Mouse (Mus musculus): ENCODE measurements at regions not wholly inside any gene's neighbourhood (a gene's known extent, or its start where the extent isn't known, plus 50 kb on each side); places are given as distances from the start of the nearest gene placed in this dataset.

DNA sequence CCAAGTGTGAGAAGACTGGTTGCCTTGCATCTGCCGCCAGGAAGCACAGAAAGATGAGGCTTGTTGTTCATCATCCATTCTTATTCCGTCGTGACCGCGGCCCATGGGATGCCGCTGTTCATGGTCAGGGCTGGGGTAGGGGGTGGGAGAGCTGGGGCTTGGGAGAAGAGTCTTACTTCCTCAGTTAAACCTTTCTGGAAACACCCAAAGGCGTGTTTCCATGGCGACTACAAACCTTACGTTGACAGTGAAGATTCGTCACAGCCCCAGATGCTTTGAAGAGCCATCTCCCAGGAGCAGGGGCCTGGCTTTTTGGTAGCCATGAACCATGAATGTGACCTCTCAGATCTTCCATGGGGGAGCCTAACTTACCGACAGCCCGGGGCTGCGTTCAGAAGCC is 114.6 kb upstream of the Lrfn2 start:
- no peak for TF ChIP-seq GATA1 (IDR thresholded peaks at IDR 0.05; ENCODE audit: low read length)
- no peak for TF ChIP-seq TAL1 (IDR thresholded peaks at IDR 0.05; ENCODE audit: low read length)
- Histone ChIP-seq H3K9me3 (ENCODE audit: control insufficient read depth, low read length) (peaks cover 38% of the 10 kb centered on the region), H3K27me3 (ENCODE audit: control insufficient read depth) (no peaks in the 10 kb centered on the region), H3K36me3 (ENCODE audit: control insufficient read depth) (no peaks in the 10 kb centered on the region), H3K4me3 (replicated peaks) (no peak overlapping the region), H3K4me1 (ENCODE audit: control insufficient read depth) (no peaks in the 10 kb centered on the region)

DNA sequence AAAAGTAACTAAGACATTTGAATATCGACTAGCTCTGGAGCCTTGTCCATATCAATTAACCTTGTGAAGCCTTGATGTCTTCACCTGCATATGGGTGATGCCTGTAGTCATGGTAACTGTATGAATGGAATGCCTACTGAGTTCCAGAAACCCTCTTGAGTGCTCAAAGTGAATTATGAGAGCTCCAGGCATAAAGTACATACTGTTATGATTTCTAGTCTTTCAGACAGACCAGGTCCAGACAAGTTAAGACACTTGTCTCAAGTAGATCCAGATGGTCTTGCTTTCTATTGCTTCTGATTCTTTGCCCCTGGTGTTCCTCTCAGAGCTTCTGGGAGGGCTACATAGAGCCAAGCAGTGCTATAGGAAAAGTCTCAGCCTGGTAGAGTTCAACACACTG is 112.5 kb upstream of the Lrfn2 start:
- Histone ChIP-seq H3K27me3 (ENCODE audit: control insufficient read depth) (no peaks in the 10 kb centered on the region), H3K9me3 (ENCODE audit: control insufficient read depth, low read length) (peaks cover 42% of the 10 kb centered on the region), H3K4me1 (ENCODE audit: control insufficient read depth) (no peaks in the 10 kb centered on the region), H3K4me3 (replicated peaks) (no peak overlapping the region), H3K36me3 (ENCODE audit: control insufficient read depth) (no peaks in the 10 kb centered on the region)
- TF ChIP-seq GATA1 (IDR thresholded peaks at IDR 0.05; ENCODE audit: low read length) (no peak), TAL1 (IDR thresholded peaks at IDR 0.05; ENCODE audit: low read length) (no peak)

DNA sequence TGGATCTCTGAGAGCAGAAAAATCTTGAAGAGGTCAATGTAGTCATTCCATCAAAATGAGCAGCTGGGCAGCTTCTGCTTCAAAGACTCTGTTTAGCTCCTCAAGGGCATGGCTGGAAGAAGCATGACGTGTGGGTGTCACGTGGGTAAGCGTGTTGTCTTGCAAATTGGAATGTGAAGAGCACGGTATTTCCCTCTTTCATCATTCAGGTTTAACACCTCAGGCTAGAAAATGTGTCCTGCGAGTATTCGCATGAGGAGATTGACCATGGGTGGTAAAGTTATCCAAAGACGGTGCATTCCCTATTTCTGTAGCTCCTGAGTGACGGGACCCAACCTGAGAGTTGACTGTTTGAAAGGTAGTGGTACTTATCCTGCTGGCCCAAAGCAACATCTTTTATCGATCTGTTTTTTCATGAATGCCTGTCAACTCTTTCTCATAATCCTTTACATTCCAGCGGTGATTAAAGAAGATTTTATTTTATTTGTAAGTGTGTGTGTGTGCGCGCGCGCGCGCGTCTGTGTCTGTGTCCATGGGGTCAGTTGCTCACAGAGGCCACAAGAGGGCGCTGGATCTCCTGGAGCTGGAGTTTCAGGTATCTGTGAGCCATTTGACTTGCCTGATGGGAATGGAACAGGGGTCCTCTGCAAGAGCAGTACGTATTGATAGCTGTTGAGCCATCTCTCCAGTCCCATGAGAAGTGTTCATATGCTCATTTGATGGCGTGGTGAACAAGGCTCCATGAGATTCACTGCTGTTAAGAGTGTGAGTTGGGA is 109.9 kb upstream of the Lrfn2 start:
- TF ChIP-seq TAL1 (IDR thresholded peaks at IDR 0.05; ENCODE audit: low read length) = no peak
- no peak for TF ChIP-seq GATA1 (IDR thresholded peaks at IDR 0.05; ENCODE audit: low read length)
- H3K9me3 ChIP-seq (ENCODE audit: control insufficient read depth, low read length) = peaks cover 36% of the 10 kb centered on the region
- H3K27me3 ChIP-seq (ENCODE audit: control insufficient read depth) = no peaks in the 10 kb centered on the region
- H3K4me3 ChIP-seq (replicated peaks) = no peak overlapping the region
- no peaks in the 10 kb centered on the region for H3K4me1 ChIP-seq (ENCODE audit: control insufficient read depth)
- H3K36me3 ChIP-seq (ENCODE audit: control insufficient read depth) = no peaks in the 10 kb centered on the region

DNA sequence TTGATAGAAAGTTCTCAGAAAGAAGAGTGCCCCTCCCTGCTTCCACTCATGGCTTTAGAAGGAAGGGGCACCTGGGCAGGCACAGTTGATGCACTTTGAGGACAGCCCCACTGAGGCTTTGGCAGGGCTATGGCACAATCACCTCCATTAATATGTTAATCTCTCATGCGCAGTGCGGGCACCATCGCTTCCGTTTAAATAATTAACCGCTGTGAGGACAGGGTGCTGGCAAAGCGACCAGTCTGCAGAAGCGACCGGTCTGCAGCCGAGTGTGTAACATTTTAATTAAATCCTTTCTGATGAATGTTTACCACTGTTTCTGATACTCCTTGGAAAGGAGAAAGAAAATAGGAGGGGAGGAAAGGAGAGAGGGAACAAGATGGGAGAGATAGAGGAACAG is 108.3 kb upstream of the Lrfn2 start:
- Histone ChIP-seq H3K27me3 (ENCODE audit: control insufficient read depth) (no peaks in the 10 kb centered on the region), H3K9me3 (ENCODE audit: control insufficient read depth, low read length) (peaks cover 30% of the 10 kb centered on the region), H3K4me3 (replicated peaks) (no peak overlapping the region), H3K36me3 (ENCODE audit: control insufficient read depth) (no peaks in the 10 kb centered on the region), H3K4me1 (ENCODE audit: control insufficient read depth) (no peaks in the 10 kb centered on the region)
- no peak for TF ChIP-seq TAL1 (IDR thresholded peaks at IDR 0.05; ENCODE audit: low read length)

DNA sequence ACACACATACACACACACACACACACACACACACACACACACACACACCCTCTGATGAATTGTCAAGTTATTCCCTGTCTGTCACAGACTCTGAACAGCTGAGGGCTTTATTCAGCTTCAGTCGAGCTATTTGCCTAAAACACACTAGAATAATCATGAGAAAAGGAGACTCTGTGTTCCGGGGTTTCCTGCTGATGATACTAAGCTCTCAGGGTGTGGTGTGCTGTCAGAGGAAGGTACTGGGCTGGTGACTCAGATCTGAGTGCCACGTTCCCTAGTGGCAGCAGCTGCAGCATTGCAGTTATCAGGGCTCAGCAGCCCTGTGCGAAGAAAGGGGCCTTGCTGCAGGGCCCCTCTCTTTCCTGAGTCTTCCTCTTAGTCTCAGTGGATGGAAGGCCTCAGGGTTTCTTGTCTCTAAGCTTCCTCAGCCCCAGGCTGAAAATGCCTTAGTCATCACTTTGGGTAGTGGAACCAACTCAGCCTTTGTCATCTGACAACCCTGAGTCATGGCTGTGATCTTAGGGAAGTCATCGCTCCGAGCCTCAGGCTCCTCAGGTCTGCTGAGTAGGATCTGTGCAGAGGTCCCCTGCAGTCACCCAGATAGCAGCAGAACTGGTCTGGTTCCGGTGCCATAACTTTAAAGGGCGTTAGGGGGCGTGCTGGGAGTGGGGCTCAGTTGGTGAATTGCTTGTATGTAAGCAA is 106.8 kb upstream of the Lrfn2 start:
- TF ChIP-seq GATA1 (IDR thresholded peaks at IDR 0.05; ENCODE audit: low read length) = no peak
- TF ChIP-seq TAL1 (IDR thresholded peaks at IDR 0.05; ENCODE audit: low read length) = no peak
- H3K9me3 ChIP-seq (ENCODE audit: control insufficient read depth, low read length) = peaks cover 28% of the 10 kb centered on the region
- no peak overlapping the region for H3K4me3 ChIP-seq (replicated peaks)
- H3K27me3 ChIP-seq (ENCODE audit: control insufficient read depth) = no peaks in the 10 kb centered on the region
- no peaks in the 10 kb centered on the region for H3K4me1 ChIP-seq (ENCODE audit: control insufficient read depth)
- H3K36me3 ChIP-seq (ENCODE audit: control insufficient read depth) = no peaks in the 10 kb centered on the region

DNA sequence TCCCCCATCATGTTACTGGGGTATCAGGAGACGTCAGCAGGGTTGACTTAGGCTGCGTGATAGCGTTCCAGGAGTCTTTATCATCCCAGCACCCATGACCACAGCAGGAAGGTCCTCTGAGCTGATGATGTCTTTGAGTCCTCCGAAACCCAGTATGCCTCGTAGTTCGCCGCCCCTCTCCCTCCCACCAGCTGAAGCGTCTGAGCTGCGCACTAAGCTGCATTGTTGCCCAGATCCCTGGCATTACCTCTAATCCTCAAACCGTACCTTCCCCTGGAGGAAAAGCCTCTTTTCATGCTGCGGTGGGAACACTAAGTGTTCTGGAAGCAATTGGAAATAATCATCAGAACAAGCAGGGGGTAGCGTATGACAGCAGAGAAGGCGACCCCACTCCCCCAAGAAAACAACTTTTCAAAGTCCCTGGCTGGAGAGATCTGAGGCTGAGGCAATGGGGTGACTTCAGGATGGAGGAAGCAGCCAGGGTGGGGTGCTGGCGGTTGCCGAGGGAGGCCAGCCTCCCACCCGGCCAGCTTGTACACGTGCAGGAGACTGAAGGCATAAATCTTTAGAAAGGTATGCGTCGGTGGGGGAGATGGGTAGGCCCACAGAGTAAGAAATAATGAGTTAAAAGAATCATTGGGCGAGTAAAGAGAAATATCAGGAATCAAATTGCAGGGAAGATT is 93.7 kb upstream of the Lrfn2 start:
- H3K4me1 ChIP-seq (ENCODE audit: control insufficient read depth) = no peaks in the 10 kb centered on the region
- H3K36me3 ChIP-seq (ENCODE audit: control insufficient read depth) = no peaks in the 10 kb centered on the region
- peaks cover 28% of the 10 kb centered on the region for H3K9me3 ChIP-seq (ENCODE audit: control insufficient read depth, low read length)
- TF ChIP-seq TAL1 (IDR thresholded peaks at IDR 0.05; ENCODE audit: low read length) (no peak), GATA1 (IDR thresholded peaks at IDR 0.05; ENCODE audit: low read length) (no peak)
- H3K27me3 ChIP-seq (ENCODE audit: control insufficient read depth) = no peaks in the 10 kb centered on the region
- H3K4me3 ChIP-seq (replicated peaks) = no peak overlapping the region

DNA sequence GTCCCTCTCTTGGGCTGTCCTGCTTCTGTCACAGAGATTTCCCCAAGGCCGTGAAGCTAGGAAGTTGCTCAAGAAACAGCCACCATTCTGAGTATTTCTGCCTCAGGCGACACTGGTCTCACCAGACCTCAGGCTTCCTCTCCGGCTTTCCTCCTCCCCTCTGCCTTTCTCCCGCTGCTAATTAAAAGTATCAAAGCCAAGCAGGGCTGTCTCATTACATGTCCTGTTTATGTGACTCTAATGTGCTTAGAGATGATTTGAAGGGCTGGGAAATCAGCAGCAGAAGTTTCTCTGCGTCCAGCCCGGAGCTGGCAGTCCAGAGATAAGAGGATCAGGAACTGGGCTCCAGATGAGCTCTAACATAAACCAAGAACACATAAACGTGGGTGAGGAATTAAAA is 84.3 kb upstream of the Lrfn2 start:
- H3K9me3 ChIP-seq (ENCODE audit: control insufficient read depth, low read length) = peaks cover 10% of the 10 kb centered on the region; the same call in 1 of the 2 replicates
- no peaks in the 10 kb centered on the region for H3K4me1 ChIP-seq (ENCODE audit: control insufficient read depth)
- H3K36me3 ChIP-seq (ENCODE audit: control insufficient read depth) = no peaks in the 10 kb centered on the region
- H3K27me3 ChIP-seq (ENCODE audit: control insufficient read depth) = no peaks in the 10 kb centered on the region
- TF ChIP-seq GATA1 (IDR thresholded peaks at IDR 0.05; ENCODE audit: low read length) = no peak
- TF ChIP-seq TAL1 (IDR thresholded peaks at IDR 0.05; ENCODE audit: low read length) = no peak
- H3K4me3 ChIP-seq (replicated peaks) = no peak overlapping the region

DNA sequence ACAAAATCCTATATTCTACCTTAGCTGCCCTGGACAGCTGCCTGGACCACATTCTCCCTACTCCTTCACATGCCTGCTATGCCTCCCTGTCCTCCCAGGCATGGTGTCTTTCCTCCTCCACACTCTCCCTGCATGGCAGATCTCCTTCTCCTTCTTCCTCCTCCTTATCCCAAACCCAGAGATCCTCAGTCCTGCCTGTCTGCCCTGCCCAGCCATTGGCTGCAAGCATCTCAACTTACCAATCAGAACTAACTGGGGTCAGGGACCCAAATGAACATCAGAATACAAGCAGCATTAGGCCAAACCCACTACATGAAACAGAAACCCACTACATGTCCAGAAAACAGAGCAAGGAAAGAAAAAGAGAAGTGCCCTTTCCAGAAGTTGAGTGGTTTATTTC is 81.3 kb upstream of the Lrfn2 start:
- H3K9me3 ChIP-seq (ENCODE audit: control insufficient read depth, low read length) = peaks cover 12% of the 10 kb centered on the region; the same call in 1 of the 2 replicates
- no peak overlapping the region for H3K4me3 ChIP-seq (replicated peaks)
- TF ChIP-seq TAL1 (IDR thresholded peaks at IDR 0.05; ENCODE audit: low read length) (no peak), GATA1 (IDR thresholded peaks at IDR 0.05; ENCODE audit: low read length) (no peak)
- H3K36me3 ChIP-seq (ENCODE audit: control insufficient read depth) = no peaks in the 10 kb centered on the region
- H3K4me1 ChIP-seq (ENCODE audit: control insufficient read depth) = no peaks in the 10 kb centered on the region
- H3K27me3 ChIP-seq (ENCODE audit: control insufficient read depth) = no peaks in the 10 kb centered on the region

DNA sequence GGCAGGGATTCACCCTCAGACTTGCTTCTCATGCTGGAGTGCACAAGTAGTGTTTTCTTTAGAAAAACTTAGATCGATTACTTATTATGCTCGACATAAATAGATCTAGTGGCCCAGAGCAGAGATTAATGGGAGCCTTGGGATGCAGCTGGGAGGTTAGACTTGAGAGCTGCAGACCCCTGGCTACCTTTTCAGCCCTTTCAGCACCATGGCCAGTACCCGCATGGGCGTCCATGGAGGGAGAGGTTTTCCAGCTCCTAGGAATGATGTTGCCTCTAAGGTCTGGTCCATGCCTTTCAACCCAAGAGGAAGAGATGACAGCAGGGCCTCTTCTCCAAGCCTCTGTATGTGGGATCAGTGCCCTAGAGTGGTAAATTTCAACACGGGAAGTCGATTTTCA is 73.3 kb upstream of the Lrfn2 start:
- H3K27me3 ChIP-seq (ENCODE audit: control insufficient read depth) = no peaks in the 10 kb centered on the region
- TF ChIP-seq GATA1 (IDR thresholded peaks at IDR 0.05; ENCODE audit: low read length) (no peak), TAL1 (IDR thresholded peaks at IDR 0.05; ENCODE audit: low read length) (no peak)
- peaks cover 22% of the 10 kb centered on the region for H3K9me3 ChIP-seq (ENCODE audit: control insufficient read depth, low read length)
- no peaks in the 10 kb centered on the region for H3K36me3 ChIP-seq (ENCODE audit: control insufficient read depth)
- no peaks in the 10 kb centered on the region for H3K4me1 ChIP-seq (ENCODE audit: control insufficient read depth)
- no peak overlapping the region for H3K4me3 ChIP-seq (replicated peaks)

Measured in erythroblast, embryonic 14.5 days (primary cell).